Mouse (Mus musculus) cerebellum, postnatal 10 days (tissue): ENCODE measurements at regions not wholly inside any gene's neighbourhood (a gene's known extent, or its start where the extent isn't known, plus 50 kb on each side); places are given as distances from the start of the nearest gene placed in this dataset.

Source experiments
- DNase-seq, 2 experiments: peaks; one replicate each; pipeline ENCODE4 v3.0.0; 2021; ENCODE audit warnings: mixed read lengths in 2 of 2

DNA sequence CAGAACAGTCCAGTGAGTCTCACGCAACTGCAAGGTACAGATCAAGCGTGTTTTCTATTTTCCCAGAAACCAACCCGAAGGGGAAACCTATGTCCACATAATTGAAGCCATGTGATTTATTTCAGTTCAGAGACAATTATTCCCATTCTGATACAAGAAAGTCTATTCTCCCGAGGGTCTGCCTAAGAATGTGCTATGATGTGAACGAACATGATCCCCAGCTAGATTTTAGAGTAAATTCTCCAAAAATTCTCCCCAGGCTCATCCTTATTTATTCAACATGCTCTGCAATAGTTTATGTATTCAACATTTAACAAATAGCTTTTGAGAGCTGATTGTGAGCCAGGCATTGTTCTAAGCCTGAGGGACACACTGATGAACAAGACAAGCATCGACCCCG is 277.9 kb upstream of the Cdh5 start:
- no peak for DNase-seq

DNA sequence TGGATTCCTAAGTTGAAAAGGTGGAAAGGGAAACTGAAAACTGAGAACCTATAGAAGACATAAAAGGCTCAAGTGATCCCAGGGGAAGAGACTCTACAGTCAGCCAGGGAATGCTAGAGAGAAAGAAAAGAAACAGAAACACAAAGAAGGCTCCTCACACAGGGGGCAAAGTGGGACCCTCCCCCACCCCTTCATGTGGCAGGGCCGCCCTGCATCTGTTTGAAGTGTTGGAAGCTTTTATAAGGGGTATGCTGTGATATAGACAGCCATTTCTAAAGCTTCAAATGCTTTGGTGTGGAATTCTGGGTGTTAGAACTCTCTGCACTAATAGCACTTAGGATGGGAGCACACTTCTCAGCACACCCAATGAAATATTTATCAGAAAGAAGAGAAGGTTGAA is 276.7 kb upstream of the Cdh5 start:
- DNase-seq, result no peak

DNA sequence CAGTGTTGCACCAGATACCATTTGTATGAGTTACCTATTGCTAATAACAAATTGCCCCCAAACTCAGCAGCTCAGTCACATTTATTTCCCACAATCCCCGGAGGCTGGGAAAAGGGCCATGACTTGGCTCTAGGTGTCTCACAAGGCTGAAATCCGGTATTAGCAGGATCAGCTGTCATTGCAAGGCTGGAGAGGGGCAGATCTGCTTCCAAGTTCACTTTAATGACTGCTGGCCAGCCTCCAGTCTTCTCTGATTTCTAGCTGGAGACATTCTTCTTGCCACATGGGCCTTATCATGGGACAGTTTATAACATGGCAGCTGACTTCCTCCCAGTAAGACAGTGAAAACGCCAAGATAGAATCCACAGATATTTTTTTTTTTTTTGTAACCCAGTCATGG is 276.1 kb upstream of the Cdh5 start:
- peak; percentile 85 for DNase-seq

DNA sequence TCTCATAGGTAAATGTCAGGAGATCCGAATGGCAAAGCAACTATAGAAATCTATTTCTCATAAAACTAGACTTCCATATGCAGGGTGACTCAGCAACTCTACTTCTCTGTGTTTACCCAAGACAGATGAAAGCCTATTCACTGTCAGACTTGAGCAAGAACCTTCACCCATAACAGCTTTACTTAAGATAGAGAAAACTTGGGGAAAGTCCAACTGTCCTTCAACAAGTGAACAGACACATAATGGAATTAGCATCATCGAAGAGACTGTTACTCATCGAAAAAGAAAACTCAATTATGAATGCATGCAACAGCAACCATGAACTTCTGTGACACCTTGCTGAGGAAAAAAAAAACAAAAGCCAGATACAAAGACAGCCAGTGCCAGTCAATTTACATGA is 271.0 kb upstream of the Cdh5 start:
- DNase-seq, result no peak

DNA sequence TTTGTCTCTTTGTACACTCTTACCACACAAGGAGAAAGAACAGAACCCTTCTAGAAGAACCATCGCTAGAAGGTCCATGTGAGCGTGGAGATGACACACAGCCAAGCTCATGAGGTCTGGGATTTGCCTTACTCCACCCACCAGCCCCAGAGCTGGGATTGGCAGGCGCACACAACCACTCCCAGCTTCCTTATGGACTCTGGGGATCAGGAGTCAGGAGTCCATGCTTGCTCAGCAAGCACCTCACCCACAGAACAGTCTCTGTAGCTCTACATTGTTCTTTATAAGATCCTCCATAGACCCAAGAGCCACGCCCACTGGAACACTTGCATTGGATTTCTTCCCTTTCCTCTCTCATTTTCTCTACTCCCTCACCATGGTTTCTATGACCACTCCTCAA is 261.4 kb upstream of the Cdh5 start:
- DNase-seq, result no peak

DNA sequence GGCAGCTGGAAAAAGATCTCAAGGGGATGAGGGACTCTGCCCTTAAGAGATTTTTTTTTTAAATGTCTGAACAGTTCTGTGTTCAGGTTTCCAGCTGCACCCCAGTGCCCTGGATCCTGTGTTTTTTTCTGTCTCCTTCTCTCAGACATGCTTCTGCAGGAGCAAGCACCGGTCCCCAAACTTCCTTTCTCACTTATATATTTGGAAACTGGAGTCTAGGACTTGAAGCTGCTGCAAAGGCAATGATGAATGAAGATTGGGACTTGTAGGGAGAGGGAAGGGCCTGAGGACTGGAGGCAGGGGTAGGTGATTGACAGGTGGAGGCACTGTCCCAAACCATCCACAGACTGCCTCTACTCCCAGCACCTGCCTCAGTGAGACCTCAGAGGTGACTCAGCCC is 255.5 kb upstream of the Cdh5 start:
- no peak for DNase-seq

DNA sequence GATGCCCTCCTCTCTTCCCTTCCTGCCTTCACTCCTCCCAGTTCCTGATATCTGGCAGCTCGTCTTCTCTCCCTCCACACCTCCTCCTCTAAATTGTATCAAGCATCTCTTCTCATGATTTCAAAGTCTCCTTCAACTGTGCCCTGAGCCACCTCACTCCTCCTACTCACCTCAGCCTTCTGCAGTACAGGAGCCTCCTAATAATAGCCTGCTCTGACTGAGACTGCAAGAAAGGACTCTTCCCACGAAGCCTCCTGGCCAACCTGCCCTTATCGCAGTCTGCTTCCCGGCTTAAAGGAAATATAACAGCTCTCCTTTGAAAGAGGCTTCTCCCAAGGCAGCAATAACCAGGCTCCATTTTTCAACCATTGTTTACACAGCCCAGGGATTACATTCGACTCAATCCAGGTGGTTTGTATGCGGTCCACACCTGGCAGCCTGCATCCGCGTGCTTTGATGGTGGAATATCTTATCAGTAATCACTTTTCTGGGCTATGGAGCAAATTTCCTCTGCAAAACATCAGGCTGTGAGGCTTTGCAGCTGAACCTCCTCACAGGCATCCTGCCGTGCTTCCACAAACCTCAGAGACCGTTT is 254.9 kb upstream of the Cdh5 start:
- DNase-seq, result no peak

DNA sequence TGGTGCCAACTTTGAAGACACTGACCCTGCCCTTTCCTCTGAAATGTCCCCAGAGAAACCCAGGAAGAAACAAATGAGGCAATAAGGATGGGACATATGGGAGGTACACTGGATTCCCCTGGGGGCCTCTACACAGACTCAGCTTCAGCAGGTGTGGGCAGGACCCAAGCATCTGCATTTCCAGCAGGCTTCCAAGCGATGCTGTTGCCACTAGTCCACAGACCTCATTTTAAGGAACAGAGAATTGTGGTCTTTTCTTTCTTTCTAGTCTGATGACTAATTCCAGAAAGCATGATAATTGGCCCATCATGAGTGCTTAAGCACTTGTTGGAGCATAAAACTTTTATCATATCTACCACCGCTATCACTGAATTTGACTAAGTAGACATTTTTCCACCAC is 251.6 kb upstream of the Cdh5 start:
- DNase-seq, result no peak

DNA sequence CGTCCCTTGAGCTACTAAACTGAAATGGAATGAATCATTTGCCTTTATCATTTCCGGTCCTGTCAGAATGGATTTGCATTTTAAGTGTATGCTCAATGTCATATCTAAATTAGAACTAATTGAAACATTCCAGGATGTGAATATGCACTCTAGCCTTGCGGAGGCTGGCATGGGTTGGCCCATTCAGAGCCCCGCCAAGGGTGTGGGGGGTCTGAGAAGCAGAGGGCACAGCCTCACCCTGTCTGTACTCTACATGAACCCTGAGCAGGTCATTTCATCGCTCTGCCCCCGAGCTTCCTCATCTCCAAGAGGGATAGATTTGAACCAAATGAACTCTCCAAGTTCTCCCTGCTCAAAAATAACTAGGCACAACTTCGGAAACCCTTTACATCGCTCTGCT is 250.1 kb upstream of the Cdh5 start:
- DNase-seq, result no peak

DNA sequence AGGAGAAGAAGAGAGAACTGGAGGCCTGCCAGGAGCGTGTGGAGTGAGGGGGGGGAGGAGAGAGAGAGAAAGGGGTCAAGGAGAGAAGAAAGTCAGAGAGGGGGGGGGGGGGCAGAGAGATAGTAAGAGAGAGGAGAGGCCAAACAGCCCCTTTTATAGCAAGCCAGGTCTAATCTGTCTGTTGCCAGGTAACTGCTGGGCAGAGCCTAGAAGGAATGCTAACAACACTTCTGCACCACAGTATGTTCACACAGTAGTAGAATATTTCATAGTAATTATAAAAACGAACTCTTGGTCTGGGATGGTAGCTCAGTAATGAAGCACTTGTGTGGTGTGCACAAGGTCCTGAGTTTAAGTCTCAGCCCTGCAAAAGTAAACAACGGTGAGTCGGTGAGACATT is 248.4 kb upstream of the Cdh5 start:
- DNase-seq, result no peak

DNA sequence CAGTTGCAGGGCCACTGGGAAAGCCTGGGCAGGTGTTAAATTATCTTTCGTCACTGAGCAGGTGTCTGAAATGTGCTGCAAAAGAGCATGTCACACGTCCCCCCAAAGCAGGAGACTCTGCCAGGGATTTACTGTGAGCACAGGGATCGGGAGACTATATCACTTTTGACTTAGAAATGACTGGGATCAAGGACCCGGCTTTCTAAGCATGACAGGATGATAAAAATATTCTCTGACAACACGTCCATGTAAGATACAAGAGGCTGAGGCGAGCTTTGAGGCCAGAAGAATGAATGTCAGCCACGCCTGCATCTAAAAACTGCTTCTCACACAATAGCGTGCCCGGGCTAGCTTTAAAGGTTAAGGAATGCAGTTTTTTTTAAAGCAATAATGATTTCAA is 246.1 kb upstream of the Cdh5 start:
- DNase-seq, result no peak

DNA sequence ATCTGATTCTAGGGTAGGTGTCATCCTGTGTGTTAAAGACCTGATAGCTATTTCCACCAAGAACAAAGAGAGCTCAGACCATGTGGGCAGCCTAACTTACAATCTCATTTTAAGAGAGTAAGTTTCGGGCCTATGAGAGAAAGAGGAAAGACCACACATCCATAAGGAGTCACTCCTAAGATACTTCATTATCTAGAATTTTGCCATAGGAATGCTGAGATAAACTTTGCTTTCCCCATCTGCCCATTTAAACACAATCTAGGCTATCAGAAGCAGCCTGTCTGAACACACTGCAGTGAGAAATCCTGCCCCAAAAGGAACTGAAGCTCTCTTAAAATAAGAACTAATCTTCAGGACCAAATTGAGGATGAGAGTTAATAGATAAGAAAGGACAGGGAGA is 242.3 kb upstream of the Cdh5 start:
- no peak for DNase-seq

DNA sequence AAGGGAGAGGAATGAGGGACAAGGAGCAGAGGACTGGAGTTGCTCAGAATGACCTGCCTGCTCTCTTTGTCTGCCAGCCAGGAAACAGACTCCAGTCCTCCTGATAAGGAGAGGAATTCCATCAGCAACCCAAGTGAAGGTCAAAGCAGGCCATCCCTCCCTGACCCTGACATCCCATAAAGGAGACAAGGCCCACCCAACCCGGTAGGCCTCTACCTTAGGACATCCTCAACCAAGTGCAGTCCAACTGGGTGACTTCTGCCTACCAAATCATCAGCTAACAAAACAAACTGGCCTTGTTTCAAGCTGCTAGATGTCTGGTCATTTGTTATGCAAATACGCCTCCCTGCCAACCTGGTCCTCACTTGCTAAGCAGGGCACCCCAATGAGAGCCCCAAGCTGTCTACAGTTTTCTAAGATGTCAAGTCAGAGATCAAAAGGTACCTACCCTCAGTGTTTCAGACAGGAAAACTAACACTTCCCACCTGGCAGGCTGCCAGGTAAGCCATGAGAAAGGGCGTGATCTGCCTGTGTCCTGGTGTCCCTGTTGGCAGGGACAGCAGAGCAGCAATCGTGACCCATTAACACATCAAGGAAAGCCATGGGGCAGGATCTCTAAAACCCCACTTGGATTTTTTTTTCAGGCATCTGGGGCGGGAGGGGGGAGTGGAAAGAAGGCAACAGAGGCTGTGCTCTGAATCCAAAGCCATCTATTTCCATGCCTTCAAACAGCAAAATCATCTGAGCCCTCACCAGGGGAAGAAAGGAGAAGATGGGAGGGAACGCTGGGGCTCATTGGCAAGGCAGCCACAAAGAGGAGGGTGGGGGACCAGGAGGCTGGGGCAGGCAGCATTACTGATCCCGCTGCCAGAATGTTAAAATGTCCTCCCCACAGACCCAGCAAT is 227.6 kb upstream of the Cdh5 start:
- DNase-seq, result peak; percentile 63 to 67

DNA sequence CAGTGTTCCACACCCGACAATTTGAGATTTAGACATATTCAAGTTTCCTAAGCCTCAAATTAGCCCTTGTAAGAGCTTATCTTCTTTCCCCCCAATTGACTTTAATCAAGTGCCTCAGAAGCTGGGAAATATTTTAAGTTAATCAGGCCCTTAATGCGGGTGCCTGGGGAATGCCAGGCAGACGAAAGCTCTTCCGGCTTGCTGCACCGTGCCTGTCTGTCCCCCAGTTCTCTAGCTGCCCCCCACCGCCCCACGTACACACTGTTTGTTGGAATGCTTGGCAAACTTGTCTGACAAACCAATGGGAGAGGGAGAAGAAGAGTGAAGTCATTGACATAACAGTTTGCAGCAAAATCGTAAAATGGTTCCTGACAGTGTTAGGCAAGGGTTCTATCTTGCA is 226.9 kb upstream of the Cdh5 start:
- no peak for DNase-seq

DNA sequence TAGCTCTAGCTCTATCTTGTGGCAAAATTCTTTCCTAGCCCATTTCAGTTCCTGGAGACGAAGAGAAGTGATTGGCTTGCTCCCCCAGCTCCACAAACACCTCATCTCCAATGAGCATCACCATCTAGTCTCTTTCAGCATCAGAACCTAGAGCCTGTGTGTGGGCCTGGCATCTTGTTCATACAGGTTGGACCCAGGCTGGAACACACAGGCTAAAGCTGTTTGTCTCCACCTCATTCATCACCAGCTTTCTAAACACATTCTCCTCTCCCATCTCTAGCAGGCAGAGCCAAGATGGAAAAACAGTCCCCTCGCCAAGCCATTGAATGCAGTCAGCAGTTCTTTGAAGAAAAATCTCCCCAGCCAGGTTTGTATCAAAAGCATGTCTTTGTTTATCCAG is 221.9 kb upstream of the Cdh5 start:
- DNase-seq, result no peak

DNA sequence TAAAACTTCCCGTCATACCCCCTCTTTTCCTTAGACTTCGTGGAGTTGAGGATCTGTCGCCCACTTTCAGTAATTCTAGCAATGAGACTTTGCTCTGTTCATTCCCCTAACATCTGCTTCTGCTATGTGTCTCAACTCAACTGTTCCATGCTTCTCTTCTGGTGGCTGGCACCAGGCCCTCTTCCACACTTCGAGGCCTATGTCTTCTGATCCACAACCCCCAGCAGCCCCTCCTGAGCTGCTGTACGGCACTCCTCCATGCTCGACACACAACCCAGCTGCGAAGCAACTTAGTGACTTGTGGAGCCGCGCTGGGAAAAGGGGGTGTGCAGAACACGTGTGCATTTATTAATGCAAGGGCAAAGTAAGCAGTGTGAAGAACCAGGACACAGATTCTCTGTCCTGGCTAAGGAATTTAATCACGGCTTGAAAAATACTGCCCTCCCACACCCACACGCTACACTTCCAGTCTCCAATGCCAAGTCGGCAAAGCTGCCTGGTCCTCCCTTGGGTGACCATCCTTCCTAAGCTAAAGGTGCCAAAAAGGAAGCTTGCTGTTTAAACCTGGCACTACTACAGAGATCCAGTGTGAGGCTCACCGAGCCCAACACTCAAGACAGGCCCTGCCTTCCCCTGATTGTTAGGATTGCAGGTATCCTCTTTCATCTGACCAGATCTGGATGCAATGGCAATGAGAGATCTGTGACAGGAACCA is 220.8 kb upstream of the Cdh5 start:
- DNase-seq, result peak; percentile 59 to 67

DNA sequence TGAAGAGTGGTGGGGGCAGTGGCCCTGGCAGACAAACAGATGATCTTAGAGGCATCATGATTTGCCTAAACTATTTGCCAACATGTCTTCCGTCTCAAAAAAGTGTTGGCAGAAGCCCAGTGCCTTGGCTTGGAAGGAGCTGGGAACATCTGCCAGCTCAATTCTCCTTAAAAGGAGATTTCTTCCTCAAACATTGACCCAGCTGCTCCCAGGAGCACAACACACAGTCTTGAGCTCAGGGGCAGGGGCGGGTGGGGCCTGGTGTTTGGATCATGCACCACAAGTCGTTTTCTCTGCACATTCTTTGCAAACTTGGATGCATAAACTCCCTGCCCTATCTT is 220.3 kb upstream of the Cdh5 start:
- DNase-seq, result peak; percentile 74 to 77

DNA sequence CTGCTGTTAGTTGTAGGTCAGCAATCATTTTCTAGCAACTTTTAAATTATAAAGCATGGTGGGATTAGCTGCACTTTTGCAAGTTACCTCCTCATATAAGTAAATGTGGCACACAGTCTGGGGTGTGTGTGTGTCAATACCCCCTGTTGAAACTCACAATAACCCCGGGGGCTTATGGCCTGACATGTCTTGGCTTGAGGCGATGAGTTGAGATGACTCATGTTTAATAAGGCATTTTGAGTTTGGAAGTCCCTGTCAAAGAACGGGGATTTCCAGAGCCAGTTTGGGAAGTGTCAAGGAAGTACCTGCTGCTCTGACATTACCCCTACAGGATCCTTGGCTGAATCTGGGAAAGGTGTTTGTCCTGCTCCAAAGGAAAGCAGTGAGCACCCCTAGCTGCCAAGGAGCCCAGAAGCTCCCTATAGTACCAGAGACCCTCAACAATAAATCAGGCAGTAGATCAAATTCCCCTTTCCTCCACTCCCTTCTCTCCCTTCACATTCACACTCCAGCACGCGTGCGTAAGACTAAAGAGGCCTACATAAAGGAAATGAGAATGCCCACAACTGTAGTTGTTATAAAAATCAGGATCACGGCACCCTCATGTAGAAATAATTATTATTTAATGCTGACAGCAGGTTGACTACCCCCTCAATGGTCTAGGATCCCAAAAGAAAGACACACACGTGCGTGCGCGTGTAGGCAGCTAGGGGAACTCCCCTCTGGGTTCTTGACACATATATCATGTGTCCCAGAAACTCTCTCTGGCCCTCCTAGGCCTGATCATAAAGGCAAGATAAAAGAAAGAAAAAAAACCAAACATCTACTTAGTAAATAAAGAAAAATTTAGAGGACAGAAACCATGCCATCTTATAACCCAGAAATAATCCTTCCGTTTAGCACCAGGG is 216.3 kb upstream of the Cdh5 start:
- DNase-seq, result no peak

DNA sequence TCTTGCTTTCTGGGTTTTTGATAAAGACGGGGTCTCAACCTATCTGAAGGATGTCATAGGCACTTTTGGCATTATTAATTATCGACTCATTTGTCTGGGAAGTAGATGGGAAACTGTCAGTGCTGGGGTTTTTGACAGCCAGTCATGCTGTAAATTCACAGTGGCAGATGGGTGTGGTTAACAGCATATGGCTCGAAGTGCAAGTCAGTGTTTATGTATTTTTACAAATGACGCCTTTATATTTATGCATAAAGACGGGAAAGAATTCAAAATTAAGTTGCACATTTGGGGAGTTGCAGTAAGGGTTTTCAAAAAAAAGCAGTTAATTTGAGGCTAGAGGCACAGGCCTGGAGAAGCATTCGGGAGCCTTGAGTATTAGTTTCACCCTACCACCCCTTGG is 206.8 kb upstream of the Cdh5 start:
- no peak for DNase-seq

DNA sequence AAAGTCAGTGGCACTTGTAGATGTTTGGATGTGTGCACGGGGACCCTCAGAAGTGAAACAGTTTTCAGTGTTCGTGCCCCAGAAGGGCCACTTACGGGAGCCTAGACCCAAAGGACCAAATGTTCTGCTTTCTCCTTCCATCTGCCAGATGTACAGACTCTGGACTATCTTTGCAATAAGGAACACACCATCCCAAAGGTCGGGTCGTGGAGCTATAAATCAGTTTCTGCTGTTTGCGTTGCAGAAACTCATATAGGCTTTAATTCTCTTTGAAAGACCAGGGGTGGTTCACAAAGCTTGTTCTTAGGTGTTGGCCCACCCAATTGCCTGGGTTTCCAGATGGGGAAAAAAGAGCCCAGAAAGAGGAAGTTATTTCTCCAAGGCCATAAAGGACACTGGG is 206.3 kb upstream of the Cdh5 start:
- DNase-seq, result no peak

DNA sequence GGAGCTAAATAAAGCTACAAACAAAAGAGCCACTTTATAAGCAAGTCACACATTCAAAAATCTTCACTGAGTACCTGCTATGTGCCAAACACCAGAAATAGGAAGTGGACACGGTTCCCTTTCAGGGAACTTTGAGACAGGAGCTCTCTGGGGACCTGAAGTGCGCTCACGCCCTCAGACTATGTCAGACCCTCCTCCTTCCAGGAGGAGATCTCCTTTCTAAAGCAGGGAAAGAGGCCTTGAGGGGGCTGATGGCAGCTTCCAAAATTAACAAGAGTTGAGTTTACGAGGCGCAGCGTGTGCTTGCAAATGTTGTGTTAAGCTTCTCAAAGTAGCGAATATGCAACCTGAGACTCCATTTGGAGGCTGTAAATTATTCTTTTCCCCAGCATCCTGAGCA is 204.0 kb upstream of the Cdh5 start:
- DNase-seq, result no peak

DNA sequence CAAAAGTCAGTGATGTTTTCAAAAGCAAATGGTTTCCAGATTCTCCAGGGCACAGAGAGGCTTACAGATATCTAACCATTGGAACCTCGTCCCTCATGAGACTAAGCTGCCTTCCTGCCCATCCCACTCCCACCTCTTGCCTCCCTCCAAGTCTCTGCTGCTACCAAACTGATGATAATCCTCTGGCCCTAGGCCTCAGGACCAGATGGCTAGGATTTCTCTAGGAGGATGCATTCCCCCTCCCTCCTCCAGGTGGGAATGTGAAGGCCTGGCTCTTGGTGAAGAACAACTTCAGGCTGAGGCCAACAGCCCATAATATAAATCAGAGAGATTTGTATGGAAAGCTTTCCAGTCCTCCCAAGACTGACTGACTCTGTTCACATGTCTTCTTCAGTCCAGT is 198.9 kb upstream of the Cdh5 start:
- DNase-seq, result peak; percentile 51 to 71

DNA sequence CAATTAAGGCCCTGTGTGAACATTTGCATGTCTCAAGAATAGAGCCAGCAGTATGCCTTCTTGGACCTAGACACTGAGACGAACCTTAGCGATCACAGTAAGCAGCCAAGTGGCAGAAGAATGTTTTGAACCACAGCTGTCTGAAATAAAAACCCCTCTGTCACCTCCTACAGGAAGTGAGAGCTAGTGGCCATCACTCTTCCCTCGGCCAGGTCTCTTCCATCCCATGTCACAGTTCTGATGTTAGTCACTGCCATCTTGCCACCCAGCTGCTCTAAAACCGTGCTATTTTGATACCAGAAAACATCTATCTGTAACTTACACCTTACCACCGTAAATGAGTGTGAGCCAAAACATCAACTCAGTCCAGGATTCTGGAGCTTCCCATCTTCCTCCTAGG is 197.8 kb upstream of the Cdh5 start:
- DNase-seq, result no peak
